Mouse (Mus musculus): Measurements from ENCODE around the gene Tfcp2. TPM values are rescaled to one million over a fixed set of nuclear protein-coding genes. Genes with fewer than 3 reads are reported as not detected.
"Not testable (repeated sequence)": the region's sequence is repeated elsewhere in the genome, so short reads cannot be mapped to it uniquely, and the experiment has no call there.

The Tfcp2 gene
- total and polyA plus RNA-seq, 2 experiments: 4.0 to 5.8 TPM

DNA sequence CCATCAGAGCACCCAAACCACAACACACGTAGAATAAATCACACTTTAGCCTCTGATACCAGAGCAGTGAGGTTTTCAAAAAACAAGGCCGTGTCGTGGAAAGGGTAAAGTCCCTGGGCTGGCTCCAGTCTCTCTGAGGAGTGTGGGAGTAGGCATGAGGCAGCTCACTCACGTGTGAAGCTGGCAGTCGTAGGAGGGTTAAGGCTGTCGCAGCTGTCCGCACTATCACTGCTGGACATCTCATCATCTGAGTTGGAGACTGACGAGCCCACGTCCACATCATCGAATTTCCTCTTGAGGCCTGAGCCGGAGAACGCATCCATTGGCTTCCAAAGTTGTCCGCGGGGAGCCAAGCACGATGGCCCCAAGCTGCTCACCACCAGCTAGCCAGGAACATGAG lies 62.5 kb downstream of the Tfcp2 start:
- no peaks in the 10 kb centered on the region for H3K36me3 ChIP-seq (ENCODE audit: control insufficient read depth, insufficient read depth, low read length)
- peaks cover 13% of the 10 kb centered on the region for H3K79me2 ChIP-seq (ENCODE audit: control insufficient read depth, insufficient read depth, low read length)
- no peak overlapping the region for H3K4me3 ChIP-seq (ENCODE audit: insufficient read depth, low read depth, low read length)
- H3K4me1 ChIP-seq (ENCODE audit: control insufficient read depth, insufficient read depth, low read length): peaks cover 1% of the 10 kb centered on the region; the same call in 1 of the 2 replicates
- no peak for DNase-seq (ENCODE audit: extremely low read depth, low read depth, low spot score)
- no peak overlapping the region for H3K9ac ChIP-seq (ENCODE audit: low read depth, low read length)
- no peak overlapping the region for H3K27ac ChIP-seq (replicated peaks; ENCODE audit: insufficient read depth, low read depth, low read length)
- 87% methylated on average over 15 of the region's 15 CpGs for WGBS
- no peaks in the 10 kb centered on the region for H3K27me3 ChIP-seq (ENCODE audit: control insufficient read depth, insufficient read depth, low read length)
- TF ChIP-seq POLR2A (IDR thresholded peaks at IDR 0.05; ENCODE audit: extremely low read depth, insufficient read depth, low read length): no peak
- no peak for TF ChIP-seq CTCF (IDR thresholded peaks at IDR 0.05; ENCODE audit: low read depth, low read length)

DNA sequence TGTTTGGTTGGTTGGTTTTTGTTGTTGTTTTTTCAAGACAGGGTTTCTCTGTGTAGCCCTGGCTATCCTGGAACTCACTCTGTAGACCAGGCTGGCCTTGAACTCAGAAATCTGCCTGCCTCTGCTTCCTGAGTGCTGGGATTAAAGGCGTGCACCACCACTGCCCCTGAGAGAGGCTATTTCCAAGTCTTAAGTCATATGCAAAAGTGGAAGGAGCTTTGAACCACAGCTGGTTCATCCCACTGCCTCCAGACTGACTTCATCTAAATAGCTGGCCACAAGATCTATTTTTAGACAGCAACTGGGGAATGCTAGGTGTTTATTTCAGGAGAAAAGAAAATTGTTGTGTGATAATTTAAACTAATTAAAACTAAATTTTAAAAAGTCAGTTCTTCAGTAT lies 63.5 kb downstream of the Tfcp2 start:
- not testable (repeated sequence) for H3K27me3 ChIP-seq (ENCODE audit: control insufficient read depth, insufficient read depth, low read length); H3K36me3 ChIP-seq (ENCODE audit: control insufficient read depth, insufficient read depth, low read length); H3K9ac ChIP-seq (ENCODE audit: low read depth, low read length); DNase-seq (ENCODE audit: extremely low read depth, low read depth, low spot score); H3K4me3 ChIP-seq (ENCODE audit: insufficient read depth, low read depth, low read length); H3K27ac ChIP-seq (replicated peaks; ENCODE audit: insufficient read depth, low read depth, low read length); H3K4me1 ChIP-seq (ENCODE audit: control insufficient read depth, insufficient read depth, low read length)
- peaks cover 13% of the 10 kb centered on the region for H3K79me2 ChIP-seq (ENCODE audit: control insufficient read depth, insufficient read depth, low read length)
- 89% methylated on average over 1 of the region's 1 CpGs for WGBS

DNA sequence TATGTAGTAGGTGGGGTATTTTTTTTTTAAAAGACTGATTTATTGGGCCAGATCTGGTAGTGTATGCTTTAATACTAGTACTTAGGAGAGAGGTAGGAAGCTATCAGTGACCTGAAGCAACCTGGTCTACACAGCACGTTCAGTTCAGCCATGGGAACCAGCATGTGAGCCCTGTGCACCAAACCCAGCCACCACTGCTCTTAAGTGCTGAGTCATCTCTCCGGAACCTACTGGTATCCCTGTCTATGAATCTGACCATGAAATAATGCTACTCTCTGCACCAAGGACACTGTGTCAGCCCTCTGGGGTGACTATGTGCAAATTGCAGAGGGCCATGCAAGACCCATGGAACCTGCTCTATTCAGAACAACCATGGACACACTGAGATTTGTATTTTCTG lies 64.8 kb downstream of the Tfcp2 start:
- H3K79me2 ChIP-seq (ENCODE audit: control insufficient read depth, insufficient read depth, low read length): peaks cover 8% of the 10 kb centered on the region
- 87% methylated on average over 2 of the region's 2 CpGs for WGBS
- no peaks in the 10 kb centered on the region for H3K4me1 ChIP-seq (ENCODE audit: control insufficient read depth, insufficient read depth, low read length)
- H3K27ac ChIP-seq (replicated peaks; ENCODE audit: insufficient read depth, low read depth, low read length): no peak overlapping the region
- no peak overlapping the region for H3K4me3 ChIP-seq (ENCODE audit: insufficient read depth, low read depth, low read length)
- TF ChIP-seq POLR2A (IDR thresholded peaks at IDR 0.05; ENCODE audit: extremely low read depth, insufficient read depth, low read length) (no peak), CTCF (IDR thresholded peaks at IDR 0.05; ENCODE audit: low read depth, low read length) (no peak)
- no peaks in the 10 kb centered on the region for H3K27me3 ChIP-seq (ENCODE audit: control insufficient read depth, insufficient read depth, low read length)
- H3K9ac ChIP-seq (ENCODE audit: low read depth, low read length): no peak overlapping the region
- no peaks in the 10 kb centered on the region for H3K36me3 ChIP-seq (ENCODE audit: control insufficient read depth, insufficient read depth, low read length)
- DNase-seq (ENCODE audit: extremely low read depth, low read depth, low spot score): no peak

DNA sequence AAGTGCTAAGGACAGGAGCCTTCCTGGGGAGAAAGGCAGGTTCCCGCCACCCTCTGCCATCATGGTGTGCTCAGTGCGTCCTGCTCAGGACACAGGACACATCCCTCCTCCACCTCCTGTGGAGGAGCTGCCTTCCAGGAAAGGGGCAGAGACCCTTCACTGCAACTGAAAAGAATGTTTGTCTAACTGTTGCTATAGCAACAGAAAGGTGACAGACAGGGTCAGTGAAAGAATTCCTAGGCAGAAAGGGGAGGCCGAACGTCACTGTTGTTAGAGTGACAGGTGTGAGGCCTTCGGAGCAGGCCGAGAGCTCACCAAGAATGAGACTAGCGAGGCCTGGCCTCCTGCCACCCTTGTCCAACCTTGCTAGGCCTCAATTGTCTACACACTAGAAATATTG lies 65.4 kb downstream of the Tfcp2 start:
- Histone ChIP-seq H3K79me2 (ENCODE audit: control insufficient read depth, insufficient read depth, low read length) (peaks cover 5% of the 10 kb centered on the region; the same call in 1 of the 2 replicates), H3K9ac (ENCODE audit: low read depth, low read length) (no peak overlapping the region), H3K27ac (replicated peaks; ENCODE audit: insufficient read depth, low read depth, low read length) (no peak overlapping the region), H3K4me1 (ENCODE audit: control insufficient read depth, insufficient read depth, low read length) (no peaks in the 10 kb centered on the region), H3K27me3 (ENCODE audit: control insufficient read depth, insufficient read depth, low read length) (no peaks in the 10 kb centered on the region), H3K4me3 (ENCODE audit: insufficient read depth, low read depth, low read length) (no peak overlapping the region), H3K36me3 (ENCODE audit: control insufficient read depth, insufficient read depth, low read length) (peaks cover 3% of the 10 kb centered on the region; the same call in 1 of the 2 replicates)
- DNase-seq (ENCODE audit: extremely low read depth, low read depth, low spot score): no peak
- TF ChIP-seq CTCF (IDR thresholded peaks at IDR 0.05; ENCODE audit: low read depth, low read length) (no peak), POLR2A (IDR thresholded peaks at IDR 0.05; ENCODE audit: extremely low read depth, insufficient read depth, low read length) (no peak)
- 94% methylated on average over 7 of the region's 7 CpGs for WGBS

DNA sequence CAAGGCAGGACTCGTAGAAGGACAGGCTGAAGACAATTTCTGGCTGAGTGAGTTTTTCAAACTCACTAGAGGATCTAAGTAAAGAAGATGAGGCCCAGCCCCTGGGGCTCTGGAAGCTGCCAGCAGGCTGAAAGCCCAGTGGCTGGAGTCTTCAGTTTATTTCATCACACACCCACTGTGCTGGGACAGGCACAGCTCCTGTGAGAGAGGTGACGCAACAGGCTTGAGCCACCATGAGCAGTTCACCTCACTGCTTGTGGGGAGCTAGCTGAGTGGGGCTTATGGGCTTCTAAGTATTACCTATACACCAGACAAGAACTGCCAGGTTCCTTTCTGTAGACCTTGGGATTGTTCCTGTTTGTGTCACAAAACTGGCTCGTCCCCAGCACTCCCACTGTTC lies 66.2 kb downstream of the Tfcp2 start:
- Histone ChIP-seq H3K4me1 (ENCODE audit: control insufficient read depth, insufficient read depth, low read length) (no peaks in the 10 kb centered on the region), H3K36me3 (ENCODE audit: control insufficient read depth, insufficient read depth, low read length) (peaks cover 11% of the 10 kb centered on the region), H3K79me2 (ENCODE audit: control insufficient read depth, insufficient read depth, low read length) (peaks cover 4% of the 10 kb centered on the region; the same call in 1 of the 2 replicates), H3K9ac (ENCODE audit: low read depth, low read length) (no peak overlapping the region), H3K4me3 (ENCODE audit: insufficient read depth, low read depth, low read length) (no peak overlapping the region), H3K27me3 (ENCODE audit: control insufficient read depth, insufficient read depth, low read length) (no peaks in the 10 kb centered on the region), H3K27ac (replicated peaks; ENCODE audit: insufficient read depth, low read depth, low read length) (no peak overlapping the region)
- peak; percentile 71 for DNase-seq (ENCODE audit: extremely low read depth, low read depth, low spot score)
- 65% methylated on average over 3 of the region's 3 CpGs for WGBS
- no peak for TF ChIP-seq POLR2A (IDR thresholded peaks at IDR 0.05; ENCODE audit: extremely low read depth, insufficient read depth, low read length)
- TF ChIP-seq CTCF (IDR thresholded peaks at IDR 0.05; ENCODE audit: low read depth, low read length): no peak

DNA sequence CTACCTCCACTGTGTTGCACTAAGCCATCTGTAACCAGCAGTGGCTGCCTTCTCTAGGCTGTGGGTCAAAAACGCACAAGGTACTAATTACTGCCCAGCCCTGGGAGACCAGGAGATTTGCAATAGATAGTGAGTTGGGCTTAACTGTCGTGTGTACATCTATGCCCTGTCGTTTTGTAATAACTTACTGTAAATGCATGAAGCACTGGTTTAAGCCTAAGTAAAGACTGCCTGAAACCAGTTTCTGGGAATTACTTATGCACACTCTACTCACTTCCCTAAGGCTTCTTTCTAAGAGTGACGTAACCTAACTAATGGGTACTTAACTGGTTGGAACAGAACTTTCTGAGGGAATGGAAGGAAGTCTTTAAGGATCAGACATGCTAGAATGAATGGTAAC lies 72.9 kb downstream of the Tfcp2 start:
- no peak overlapping the region for H3K27ac ChIP-seq (replicated peaks; ENCODE audit: insufficient read depth, low read depth, low read length)
- no peak overlapping the region for H3K4me3 ChIP-seq (ENCODE audit: insufficient read depth, low read depth, low read length)
- no peak for DNase-seq (ENCODE audit: extremely low read depth, low read depth, low spot score)

More for the DNA sequence above, 72.9 kb downstream of the Tfcp2 start:
- 85% methylated on average over 4 of the region's 4 CpGs for WGBS
- Histone ChIP-seq H3K9ac (ENCODE audit: low read depth, low read length) (no peak overlapping the region), H3K4me1 (ENCODE audit: control insufficient read depth, insufficient read depth, low read length) (peaks cover 3% of the 10 kb centered on the region), H3K79me2 (ENCODE audit: control insufficient read depth, insufficient read depth, low read length) (no peaks in the 10 kb centered on the region), H3K36me3 (ENCODE audit: control insufficient read depth, insufficient read depth, low read length) (peaks cover 40% of the 10 kb centered on the region), H3K27me3 (ENCODE audit: control insufficient read depth, insufficient read depth, low read length) (no peaks in the 10 kb centered on the region)
- no peak for TF ChIP-seq POLR2A (IDR thresholded peaks at IDR 0.05; ENCODE audit: extremely low read depth, insufficient read depth, low read length)
- no peak for TF ChIP-seq CTCF (IDR thresholded peaks at IDR 0.05; ENCODE audit: low read depth, low read length)

Data from liver, adult 2 months (tissue).